Comparison of ENCODE assay signal across 8 mouse cellular contexts in the genomic region with DNA sequence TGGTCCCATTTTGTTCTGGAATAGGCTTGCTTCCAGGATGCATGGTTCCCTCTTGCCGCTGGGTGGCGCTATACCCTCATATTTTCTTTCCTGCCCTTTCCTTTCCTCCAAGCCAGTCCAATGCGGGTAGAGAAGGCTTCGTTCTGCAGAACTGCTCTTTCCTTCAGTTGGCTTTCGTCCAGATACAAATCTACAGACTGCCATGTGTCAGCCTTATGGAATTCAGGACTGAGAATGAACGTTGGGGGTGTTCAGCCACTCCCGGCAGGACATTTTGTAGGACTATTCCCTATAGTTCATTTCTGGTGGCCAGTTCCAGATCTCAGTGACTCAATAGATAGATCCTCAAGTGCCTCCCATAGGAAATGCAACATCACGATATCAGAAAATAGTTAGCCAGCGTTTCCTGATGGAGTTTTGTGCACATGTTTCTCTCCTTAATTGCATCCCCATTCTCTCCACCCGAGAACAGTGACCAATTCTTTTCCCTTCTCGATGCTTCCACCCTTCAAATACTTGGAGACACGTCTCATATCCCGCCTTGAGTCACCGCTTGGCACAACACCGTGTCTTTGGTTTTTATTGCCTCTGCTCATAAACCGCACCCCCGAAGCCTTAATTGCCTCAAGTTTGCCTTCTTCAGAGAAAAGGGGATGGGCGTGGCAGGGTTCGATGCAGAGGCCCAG. TPM values are rescaled to one million over a fixed set of nuclear protein-coding genes. Genes with fewer than 3 reads are reported as not detected.
DNase-seq lines count a peak whose midpoint lies in the region; ATAC-seq and TF ChIP-seq lines count a peak whose summit lies in the region.

No protein-coding gene starts in this region.

- H3K9ac ChIP-seq in hindbrain, embryonic 11.5 days (ENCODE audit: low read depth, low read length): no peak overlapping the region
- H3K9ac ChIP-seq in hindbrain, embryonic 13.5 days: no peak overlapping the region
- no peak overlapping the region for H3K9ac ChIP-seq in midbrain, embryonic 11.5 days (ENCODE audit: low read length)

- WGBS in hindbrain, embryonic 11.5 days: 60% methylated on average over 19 of the region's 19 CpGs
- 57% methylated on average over 19 of the region's 19 CpGs for WGBS in hindbrain, embryonic 13.5 days
- WGBS in midbrain, embryonic 11.5 days: 63% methylated on average over 19 of the region's 19 CpGs
- WGBS in small intestine, adult 2 months: 8% methylated on average over 19 of the region's 19 CpGs

- intact Hi-C loops in left cerebral cortex, postnatal 14 days (cut with DNase I): loop anchor here (2.0 to 10.0 kb wide), 2 partner anchors 127 to 165 kb away; no protein-coding TSS in a partner anchor

- H3K27ac ChIP-seq in hindbrain, embryonic 11.5 days (ENCODE audit: low read depth, low read length): no peak overlapping the region
- no peak overlapping the region for H3K27ac ChIP-seq in hindbrain, embryonic 13.5 days
- H3K27ac ChIP-seq in midbrain, embryonic 11.5 days (ENCODE audit: low read depth, low read length): no peak overlapping the region
- H3K27ac ChIP-seq in small intestine, adult 2 months (ENCODE audit: insufficient read depth, low read depth, low read length): peak overlapping the region; percentile 33

- no peaks in the 10 kb centered on the region for H3K36me3 ChIP-seq in hindbrain, embryonic 11.5 days (ENCODE audit: control insufficient read depth, insufficient read depth, low read length)
- no peaks in the 10 kb centered on the region for H3K36me3 ChIP-seq in hindbrain, embryonic 13.5 days
- no peaks in the 10 kb centered on the region for H3K36me3 ChIP-seq in midbrain, embryonic 11.5 days (ENCODE audit: control insufficient read depth, insufficient read depth, low read length)
- H3K36me3 ChIP-seq in small intestine, adult 2 months (ENCODE audit: control insufficient read depth, insufficient read depth, low read length): no peaks in the 10 kb centered on the region

- TF ChIP-seq CTCF in small intestine, adult 2 months (IDR thresholded peaks at IDR 0.05; ENCODE audit: extremely low read depth, insufficient read length, insufficient replicate concordance, low read depth, low read length): peak; percentile 91; the same call in 1 of the 2 replicates

- no peak for ATAC-seq in hindbrain, embryonic 11.5 days (ENCODE audit: low FRiP score)
- no peak for ATAC-seq in hindbrain, embryonic 13.5 days (ENCODE audit: low FRiP score)
- ATAC-seq in inflammation-experienced regulatory T-cells, adult 6 months: peak; percentile 65
- no peak for ATAC-seq in midbrain, embryonic 11.5 days (ENCODE audit: low FRiP score)

- H3K4me3 ChIP-seq in hindbrain, embryonic 11.5 days (ENCODE audit: low read depth, low read length): no peak overlapping the region
- no peak overlapping the region for H3K4me3 ChIP-seq in hindbrain, embryonic 13.5 days
- no peak overlapping the region for H3K4me3 ChIP-seq in midbrain, embryonic 11.5 days (ENCODE audit: low read depth, low read length)
- H3K4me3 ChIP-seq in small intestine, adult 2 months (ENCODE audit: low read depth, low read length): no peak overlapping the region

- peak; percentile 78 for DNase-seq in hindbrain, embryonic 11.5 days (ENCODE audit: low spot score)
- peak; percentile 61 to 63 for DNase-seq in cerebellum, postnatal 25 days
- DNase-seq in frontal cortex, postnatal 36 days (ENCODE audit: low spot score in 2 of 2): peak; percentile 73 to 79
- DNase-seq in left cerebral cortex, postnatal 14 days (ENCODE audit: low spot score in 2 of 2): peak; percentile 70 to 80
- DNase-seq in midbrain, embryonic 11.5 days (ENCODE audit: low spot score, missing footprints): peak; percentile 95

- H3K4me1 ChIP-seq in hindbrain, embryonic 11.5 days (replicated peaks; ENCODE audit: control insufficient read depth, insufficient read depth, low read length): 0 out of 2 replicates have a peak, but pooled peaks cover 4% of the 10 kb centered on the region
- H3K4me1 ChIP-seq in hindbrain, embryonic 13.5 days (replicated peaks): peaks cover 24% of the 10 kb centered on the region
- peaks cover 14% of the 10 kb centered on the region for H3K4me1 ChIP-seq in midbrain, embryonic 11.5 days (ENCODE audit: control insufficient read depth, insufficient read depth, low read length)
- H3K4me1 ChIP-seq in small intestine, adult 2 months (ENCODE audit: control insufficient read depth, insufficient read depth, insufficient read length, low read length): peaks cover 9% of the 10 kb centered on the region; the same call in 1 of the 2 replicates

- H3K9me3 ChIP-seq in hindbrain, embryonic 11.5 days (ENCODE audit: control insufficient read depth, low read length): no peaks in the 10 kb centered on the region
- H3K9me3 ChIP-seq in hindbrain, embryonic 13.5 days: no peaks in the 10 kb centered on the region
- H3K9me3 ChIP-seq in midbrain, embryonic 11.5 days (ENCODE audit: control insufficient read depth, low read length): no peaks in the 10 kb centered on the region

- TF ChIP-seq POLR2A in small intestine, adult 2 months (IDR thresholded peaks at IDR 0.05; ENCODE audit: low read depth, low read length): no peak

- H3K27me3 ChIP-seq in hindbrain, embryonic 11.5 days (ENCODE audit: control insufficient read depth, insufficient read depth, low read length): no peaks in the 10 kb centered on the region
- H3K27me3 ChIP-seq in hindbrain, embryonic 13.5 days: no peaks in the 10 kb centered on the region
- peaks cover 2% of the 10 kb centered on the region; the same call in 1 of the 2 replicates for H3K27me3 ChIP-seq in midbrain, embryonic 11.5 days (ENCODE audit: control insufficient read depth, insufficient read depth, low read length)
- H3K27me3 ChIP-seq in small intestine, adult 2 months (ENCODE audit: control insufficient read depth, insufficient read depth, low read length): no peaks in the 10 kb centered on the region

- H3K4me2 ChIP-seq in hindbrain, embryonic 11.5 days (replicated peaks; ENCODE audit: low read depth, low read length): no peak overlapping the region
- no peak overlapping the region for H3K4me2 ChIP-seq in hindbrain, embryonic 13.5 days
- H3K4me2 ChIP-seq in midbrain, embryonic 11.5 days: no peak overlapping the region

RNA-seq across cellular contexts. Expression of gene Gsg1, which starts 4.2 kb away (rescaled TPM):
- 0.32 and 0.66 TPM in 2 replicates for polyA plus RNA-seq in hindbrain, embryonic 11.5 days (2014; fragmentation: Nextera tagmentation; extraction: Ambion mirVana)
- 0.19 and 0.32 TPM in 2 replicates for polyA plus RNA-seq in hindbrain, embryonic 13.5 days (2015; fragmentation: Nextera tagmentation; extraction: Ambion mirVana)
- not detected for polyA plus RNA-seq in inflammation-experienced regulatory T-cells, adult 6 months (2017; shearing (Covaris generic))
- not detected for total RNA-seq in left cerebral cortex, postnatal 14 days (2021)
- polyA plus RNA-seq in midbrain, embryonic 11.5 days (2014; fragmentation: Nextera tagmentation; extraction: Ambion mirVana): 0.16 and 0.48 TPM in 2 replicates
- 0.84 and 1.4 TPM in 2 replicates for polyA plus RNA-seq in small intestine, adult 2 months (2012; rRNA removed)

RNA-seq across cellular contexts. Expression of gene Hebp1, which starts 52.2 kb away (rescaled TPM):
- 2.6 and 4.1 TPM in 2 replicates for polyA plus RNA-seq in hindbrain, embryonic 11.5 days (2014; fragmentation: Nextera tagmentation; extraction: Ambion mirVana)
- 2.9 and 4.2 TPM in 2 replicates for polyA plus RNA-seq in hindbrain, embryonic 13.5 days (2015; fragmentation: Nextera tagmentation; extraction: Ambion mirVana)
- polyA plus RNA-seq in inflammation-experienced regulatory T-cells, adult 6 months (2017; shearing (Covaris generic)): 1 to 10 TPM in 2 of 3 experiments, not detected in 1; 1.3 to 2.0 TPM
- total RNA-seq in left cerebral cortex, postnatal 14 days (2021): 10 to 100 TPM; 38.5 to 41.6 TPM
- polyA plus RNA-seq in midbrain, embryonic 11.5 days (2014; fragmentation: Nextera tagmentation; extraction: Ambion mirVana): 1.8 and 2.9 TPM in 2 replicates
- 4.9 and 7.4 TPM in 2 replicates for polyA plus RNA-seq in small intestine, adult 2 months (2012; rRNA removed)

RNA-seq across cellular contexts. Expression of gene Fam234b, which starts 52.2 kb away (rescaled TPM):
- polyA plus RNA-seq in hindbrain, embryonic 11.5 days (2014; fragmentation: Nextera tagmentation; extraction: Ambion mirVana): 32.5 and 34.2 TPM in 2 replicates
- polyA plus RNA-seq in hindbrain, embryonic 13.5 days (2015; fragmentation: Nextera tagmentation; extraction: Ambion mirVana): 85.5 and 87.9 TPM in 2 replicates
- polyA plus RNA-seq in inflammation-experienced regulatory T-cells, adult 6 months (2017; shearing (Covaris generic)): 10 to 100 TPM; 21.9 to 30.2 (median 30.2) TPM
- total RNA-seq in left cerebral cortex, postnatal 14 days (2021): 100 to 1,000 TPM; 118 to 124 TPM
- polyA plus RNA-seq in midbrain, embryonic 11.5 days (2014; fragmentation: Nextera tagmentation; extraction: Ambion mirVana): 29.3 and 33.0 TPM in 2 replicates
- 6.9 and 22.5 TPM in 2 replicates for polyA plus RNA-seq in small intestine, adult 2 months (2012; rRNA removed)
